Mouse (Mus musculus): ENCODE data around the gene Icam1. TPM values are rescaled to one million over a fixed set of nuclear protein-coding genes. Genes with fewer than 3 reads are reported as not detected.

The Icam1 gene
- 14.2 and 18.0 TPM in 2 replicates for polyA plus RNA-seq (2015; fragmentation: Nextera tagmentation; extraction: Ambion mirVana)

DNA sequence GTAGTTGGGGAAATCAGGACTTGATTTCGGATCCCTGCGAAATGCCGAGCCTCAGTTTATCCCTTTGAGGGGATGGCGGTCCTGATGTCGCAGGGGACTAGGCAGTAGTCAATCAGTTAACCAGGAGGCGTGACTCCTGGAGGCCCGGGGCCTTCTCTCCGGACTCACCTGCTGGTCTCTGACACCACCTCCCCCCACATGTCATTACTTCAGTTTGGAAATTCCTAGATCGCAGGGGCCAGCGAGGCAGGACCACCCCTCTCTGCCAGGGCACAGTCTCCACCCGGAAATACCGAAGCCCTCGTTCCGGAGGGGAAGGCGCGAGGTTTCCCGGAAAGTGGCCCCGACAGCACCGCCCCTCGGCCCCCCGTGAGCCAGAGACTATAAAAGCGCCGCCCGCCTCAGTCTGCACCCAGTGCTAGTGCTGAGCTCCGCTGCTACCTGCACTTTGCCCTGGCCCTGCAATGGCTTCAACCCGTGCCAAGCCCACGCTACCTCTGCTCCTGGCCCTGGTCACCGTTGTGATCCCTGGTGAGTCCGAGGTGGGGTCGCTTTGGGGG lies at the start of gene Icam1:
TSS of gene Icam1 (plus strand) at position 415 of the 560 bp plus-strand sequence.
- peaks cover 22% of the 10 kb centered on the region; the same call in 1 of the 2 replicates for H3K4me1 ChIP-seq (ENCODE audit: insufficient read depth, low read length)
- peak within 1 kb of the TSS; percentile 22 for H3K9ac ChIP-seq (replicated peaks; ENCODE audit: low read length)
- peak within 1 kb of the TSS; percentile 41 for H3K4me3 ChIP-seq (ENCODE audit: low read length)
- H3K36me3 ChIP-seq (ENCODE audit: insufficient read depth, low read length) = no peaks in the 10 kb centered on the region
- no peaks in the 10 kb centered on the region for H3K9me3 ChIP-seq (ENCODE audit: low read length)
- 1% methylated on average over 30 of the region's 30 CpGs for WGBS
- H3K4me2 ChIP-seq (replicated peaks; ENCODE audit: low read depth, low read length) = peak within 1 kb of the TSS; percentile 65
- peak; percentile 80 for ATAC-seq (ENCODE audit: low FRiP score, low TSS enrichment)
- H3K27ac ChIP-seq (ENCODE audit: low read length) = peak within 1 kb of the TSS; percentile 50
- H3K27me3 ChIP-seq (ENCODE audit: insufficient read depth, low read length) = peaks cover 23% of the 10 kb centered on the region

- no peak overlapping the region for H3K4me3 ChIP-seq (ENCODE audit: low read length)
Observed at GRCm38 (mm10) chr9:20966008-20966407, 49.8 kb upstream of the Icam1 start.

GRCm38 (mm10) chr9:20966747-20967146 lies 49.0 kb upstream of the Icam1 start:
- Histone ChIP-seq H3K4me2 (replicated peaks; ENCODE audit: low read depth, low read length) (no peak overlapping the region), H3K4me1 (ENCODE audit: insufficient read depth, low read length) (peaks cover 8% of the 10 kb centered on the region), H3K36me3 (ENCODE audit: insufficient read depth, low read length) (peaks cover 33% of the 10 kb centered on the region), H3K27me3 (ENCODE audit: insufficient read depth, low read length) (no peaks in the 10 kb centered on the region), H3K27ac (ENCODE audit: low read length) (no peak overlapping the region), H3K9ac (replicated peaks; ENCODE audit: low read length) (no peak overlapping the region), H3K9me3 (ENCODE audit: low read length) (no peaks in the 10 kb centered on the region), H3K4me3 (ENCODE audit: low read length) (no peak overlapping the region)
- no peak for ATAC-seq (ENCODE audit: low FRiP score, low TSS enrichment)
- 83% methylated on average over 5 of the region's 5 CpGs for WGBS

More at GRCm38 (mm10) chr9:20966008-20966407, 49.8 kb upstream of the Icam1 start:
- Histone ChIP-seq H3K27ac (ENCODE audit: low read length) (no peak overlapping the region), H3K27me3 (ENCODE audit: insufficient read depth, low read length) (no peaks in the 10 kb centered on the region), H3K9ac (replicated peaks; ENCODE audit: low read length) (no peak overlapping the region), H3K4me1 (ENCODE audit: insufficient read depth, low read length) (peaks cover under 1% of the 10 kb centered on the region; the same call in 1 of the 2 replicates), H3K36me3 (ENCODE audit: insufficient read depth, low read length) (peaks cover 33% of the 10 kb centered on the region), H3K4me2 (replicated peaks; ENCODE audit: low read depth, low read length) (no peak overlapping the region), H3K9me3 (ENCODE audit: low read length) (no peaks in the 10 kb centered on the region)
- ATAC-seq (ENCODE audit: low FRiP score, low TSS enrichment) = no peak
- WGBS = 83% methylated on average over 3 of the region's 3 CpGs

GRCm38 (mm10) chr9:20971751-20972140 lies 44.0 kb upstream of the Icam1 start:
- Histone ChIP-seq H3K4me1 (ENCODE audit: insufficient read depth, low read length) (peaks cover 47% of the 10 kb centered on the region), H3K36me3 (ENCODE audit: insufficient read depth, low read length) (peaks cover 24% of the 10 kb centered on the region)
- ATAC-seq (ENCODE audit: low FRiP score, low TSS enrichment) = peak; percentile 49

DNA sequence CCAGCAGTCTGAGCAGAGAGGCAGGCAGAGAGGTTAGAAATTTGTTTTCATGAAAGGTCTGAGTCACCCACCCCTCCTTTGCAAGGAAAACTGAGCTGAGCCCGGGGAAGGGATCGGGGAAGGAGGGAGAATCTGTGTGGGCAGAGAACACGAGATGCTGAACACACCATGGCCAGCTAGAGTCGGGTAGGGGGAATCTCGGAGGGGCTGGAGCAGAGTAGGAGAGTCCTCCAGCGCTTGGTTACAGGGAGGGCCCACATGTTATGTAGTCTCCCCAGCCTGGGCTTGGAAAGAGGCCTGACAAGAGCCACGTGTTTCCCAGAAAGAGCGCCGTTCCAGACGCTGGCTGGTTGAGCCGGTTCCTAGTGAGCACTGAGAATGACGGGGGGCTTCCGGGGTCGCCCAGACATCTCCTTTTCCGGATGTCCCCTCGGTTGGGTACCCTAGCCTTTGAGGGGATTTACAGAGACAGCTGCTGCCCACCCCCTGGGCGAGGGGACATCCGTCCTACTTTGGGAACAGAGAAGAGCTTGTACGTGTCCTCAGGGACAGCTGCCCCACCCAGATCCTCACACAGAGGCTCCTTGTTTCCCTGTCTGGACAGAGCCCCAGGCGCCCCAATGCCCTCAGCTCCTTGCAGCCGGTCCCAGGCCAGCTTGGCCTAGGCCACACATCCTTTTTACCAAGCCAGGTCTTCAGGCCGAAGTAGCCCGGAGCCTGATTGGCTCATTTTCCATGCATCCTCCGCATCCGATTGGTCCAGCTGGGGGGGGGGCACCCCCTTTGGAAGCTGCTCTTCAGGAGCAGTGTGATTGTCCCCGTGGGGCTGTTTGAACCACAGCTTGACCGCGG lies 43.4 kb upstream of the Icam1 start:
- Histone ChIP-seq H3K27me3 (ENCODE audit: insufficient read depth, low read length) (no peaks in the 10 kb centered on the region), H3K4me1 (ENCODE audit: insufficient read depth, low read length) (peaks cover 49% of the 10 kb centered on the region), H3K4me3 (ENCODE audit: low read length) (peak overlapping the region; percentile 63), H3K4me2 (replicated peaks; ENCODE audit: low read depth, low read length) (peak overlapping the region; percentile 63), H3K36me3 (ENCODE audit: insufficient read depth, low read length) (peaks cover 18% of the 10 kb centered on the region), H3K9ac (replicated peaks; ENCODE audit: low read length) (peak overlapping the region; percentile 68), H3K27ac (ENCODE audit: low read length) (peak overlapping the region; percentile 95), H3K9me3 (ENCODE audit: low read length) (no peaks in the 10 kb centered on the region)
- peak; percentile 46 for ATAC-seq (ENCODE audit: low FRiP score, low TSS enrichment)
- 12% methylated on average over 28 of the region's 28 CpGs for WGBS

More at GRCm38 (mm10) chr9:20971751-20972140, 44.0 kb upstream of the Icam1 start:
- H3K4me2 ChIP-seq (replicated peaks; ENCODE audit: low read depth, low read length) = peak overlapping the region; percentile 63
- H3K27ac ChIP-seq (ENCODE audit: low read length) = peak overlapping the region; percentile 95
- H3K27me3 ChIP-seq (ENCODE audit: insufficient read depth, low read length) = no peaks in the 10 kb centered on the region
- 18% methylated on average over 7 of the region's 7 CpGs for WGBS
- H3K9me3 ChIP-seq (ENCODE audit: low read length) = no peaks in the 10 kb centered on the region
- H3K4me3 ChIP-seq (ENCODE audit: low read length) = peak overlapping the region; percentile 63; the same call in 1 of the 2 replicates
- peak overlapping the region; percentile 68 for H3K9ac ChIP-seq (replicated peaks; ENCODE audit: low read length)

DNA sequence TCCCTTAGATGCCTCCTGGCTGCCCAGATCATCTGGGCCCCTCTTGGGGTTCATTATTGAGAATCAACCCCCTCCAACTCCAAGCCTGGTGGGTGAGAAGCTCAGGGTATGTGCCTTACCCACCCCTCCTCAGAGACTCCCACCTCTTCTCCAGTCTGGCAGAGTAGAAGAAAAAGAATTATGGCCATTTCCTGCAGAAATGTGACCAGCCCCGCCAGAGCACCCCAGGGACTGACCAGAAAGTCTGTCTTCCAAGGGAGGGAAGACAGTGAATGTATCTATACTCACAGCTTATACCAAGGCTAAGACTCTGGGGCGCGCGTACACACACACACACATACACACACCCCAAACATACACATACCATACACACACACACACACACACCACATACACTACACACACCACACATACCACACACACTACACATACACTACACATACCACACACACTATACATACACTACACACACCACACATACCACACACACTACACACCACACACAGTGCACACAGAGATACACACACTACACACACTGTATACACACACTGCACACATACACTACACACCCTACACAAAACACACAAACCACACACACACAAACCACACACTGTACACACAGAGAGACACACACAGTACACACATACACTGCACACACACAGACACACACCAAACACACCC lies 42.6 kb upstream of the Icam1 start:
- peak overlapping the region; percentile 68 for H3K9ac ChIP-seq (replicated peaks; ENCODE audit: low read length)
- peak overlapping the region; percentile 95 for H3K27ac ChIP-seq (ENCODE audit: low read length)
- WGBS = 48% methylated on average over 4 of the region's 4 CpGs
- H3K36me3 ChIP-seq (ENCODE audit: insufficient read depth, low read length) = peaks cover 10% of the 10 kb centered on the region
- H3K4me3 ChIP-seq (ENCODE audit: low read length) = peak overlapping the region; percentile 63
- ATAC-seq (ENCODE audit: low FRiP score, low TSS enrichment) = peak; percentile 1; the same call in 1 of the 2 replicates
- peaks cover 49% of the 10 kb centered on the region for H3K4me1 ChIP-seq (ENCODE audit: insufficient read depth, low read length)
- peak overlapping the region; percentile 63 for H3K4me2 ChIP-seq (replicated peaks; ENCODE audit: low read depth, low read length)
- no peaks in the 10 kb centered on the region for H3K9me3 ChIP-seq (ENCODE audit: low read length)
- H3K27me3 ChIP-seq (ENCODE audit: insufficient read depth, low read length) = no peaks in the 10 kb centered on the region

DNA sequence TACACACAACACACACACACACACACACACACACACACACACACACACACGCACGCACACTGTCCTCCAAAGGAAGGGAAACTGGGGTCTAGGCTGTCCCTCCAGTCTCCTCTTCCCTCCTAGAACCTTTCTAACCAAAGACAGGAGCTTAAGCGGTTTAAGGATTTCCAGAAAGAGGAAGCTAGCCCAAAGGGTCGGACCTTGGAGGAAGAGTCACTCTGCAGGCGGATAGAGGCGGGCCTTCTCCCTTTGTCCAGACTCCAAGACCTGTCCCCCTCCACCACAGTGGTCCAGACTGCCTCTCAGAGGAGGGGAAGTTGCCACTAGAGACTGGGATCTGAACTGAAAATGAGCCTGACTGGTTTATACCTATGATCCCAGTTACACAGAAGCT lies 42.1 kb upstream of the Icam1 start:
- H3K9ac ChIP-seq (replicated peaks; ENCODE audit: low read length) = peak overlapping the region; percentile 68; the same call in 1 of the 2 replicates
- no peak for ATAC-seq (ENCODE audit: low FRiP score, low TSS enrichment)
- H3K27me3 ChIP-seq (ENCODE audit: insufficient read depth, low read length) = no peaks in the 10 kb centered on the region
- 29% methylated on average over 6 of the region's 6 CpGs for WGBS
- H3K4me2 ChIP-seq (replicated peaks; ENCODE audit: low read depth, low read length) = peak overlapping the region; percentile 63
- peaks cover 49% of the 10 kb centered on the region for H3K4me1 ChIP-seq (ENCODE audit: insufficient read depth, low read length)
- H3K27ac ChIP-seq (ENCODE audit: low read length) = peak overlapping the region; percentile 95
- peaks cover 5% of the 10 kb centered on the region; the same call in 1 of the 2 replicates for H3K36me3 ChIP-seq (ENCODE audit: insufficient read depth, low read length)
- peak overlapping the region; percentile 63 for H3K4me3 ChIP-seq (ENCODE audit: low read length)
- H3K9me3 ChIP-seq (ENCODE audit: low read length) = no peaks in the 10 kb centered on the region

- peak; percentile 25 for ATAC-seq (ENCODE audit: low FRiP score, low TSS enrichment)
- Histone ChIP-seq H3K9me3 (ENCODE audit: low read length) (no peaks in the 10 kb centered on the region), H3K4me1 (ENCODE audit: insufficient read depth, low read length) (peaks cover 52% of the 10 kb centered on the region), H3K4me2 (replicated peaks; ENCODE audit: low read depth, low read length) (peak overlapping the region; percentile 63), H3K27ac (ENCODE audit: low read length) (peak overlapping the region; percentile 88), H3K9ac (replicated peaks; ENCODE audit: low read length) (peak overlapping the region; percentile 76), H3K4me3 (ENCODE audit: low read length) (peak overlapping the region; percentile 63), H3K36me3 (ENCODE audit: insufficient read depth, low read length) (no peaks in the 10 kb centered on the region), H3K27me3 (ENCODE audit: insufficient read depth, low read length) (no peaks in the 10 kb centered on the region)
- 0% methylated on average over 45 of the region's 45 CpGs for WGBS
Observed at GRCm38 (mm10) chr9:20975431-20976215, 40.2 kb upstream of the Icam1 start.

Measured in kidney, embryonic 16.5 days (tissue).